Mouse (Mus musculus) stomach, embryonic 15.5 days (tissue): Measurements from ENCODE around the gene Macf1. TPM values are rescaled to one million over a fixed set of nuclear protein-coding genes. Genes with fewer than 3 reads are reported as not detected.
A peak's percentile ranks its signal among the peaks of the same experiment; 100 is the strongest.
"Not testable (repeated sequence)": the region's sequence is repeated elsewhere in the genome, so short reads cannot be mapped to it uniquely, and the experiment has no call there.

ENCODE experiments used
- ATAC-seq: fragments of 200-750 bp; cut with Nextera tagmentation; 2 replicates; pipeline ENCODE4 v1.8.0; 2017; ENCODE audit warnings: low read depth, moderate number of reproducible peaks, moderate TSS enrichment; ENCODE audit not compliant: insufficient read depth, low FRiP score
- H3K27ac ChIP-seq: fragments of 300-500 bp; sonication (generic); 2 replicates; pipeline ENCODE4 v1.5.1; 2015; ENCODE audit warnings: mild to moderate bottlenecking, inconsistent platforms
- H3K27me3 ChIP-seq: fragments of 300-500 bp; sonication (generic); replicated peaks from 2 replicates; pipeline ENCODE4 v1.6.1; 2015; ENCODE audit warnings: inconsistent platforms
- H3K36me3 ChIP-seq: fragments of 300-500 bp; sonication (generic); 2 replicates; pipeline ENCODE4 v1.6.1; 2015; ENCODE audit warnings: inconsistent platforms
- H3K4me1 ChIP-seq: fragments of 300-500 bp; sonication (generic); 2 replicates; pipeline ENCODE4 v1.6.1; 2015; ENCODE audit warnings: inconsistent platforms
- H3K4me2 ChIP-seq: fragments of 300-500 bp; sonication (generic); 2 replicates; pipeline ENCODE4 v1.6.1; 2015; ENCODE audit warnings: mild to moderate bottlenecking, inconsistent platforms
- H3K4me3 ChIP-seq: fragments of 300-500 bp; sonication (generic); replicated peaks from 2 replicates; pipeline ENCODE4 v1.5.1; 2015; ENCODE audit warnings: inconsistent platforms
- H3K9ac ChIP-seq: fragments of 300-500 bp; sonication (generic); 2 replicates; pipeline ENCODE4 v1.6.1; 2015; ENCODE audit warnings: inconsistent platforms
- H3K9me3 ChIP-seq: fragments of 300-500 bp; sonication (generic); 2 replicates; pipeline ENCODE4 v1.6.1; 2016; ENCODE audit warnings: inconsistent platforms
- WGBS: fragments of 180-500 bp; shearing (Covaris S2); methylation state at CpG from one replicate; pipeline ENCODE4 v1.1.7; 2015; 5-methylcytosine and 5-hydroxymethylcytosine counted together
- microRNA-seq: library from miRNA; unstranded; fragments of <30 nt; microRNA quantifications from one replicate; pipeline ENCODE4, GENCODE M21; 2016
- polyA plus RNA-seq: library from polyadenylated mRNA; unstranded; fragments of >200 nt; fragmentation: Nextera tagmentation; extraction: Ambion mirVana; gene quantifications from 2 replicates; pipeline ENCODE4 v1.2.1, GENCODE M21; 2015

Gene Macf1
- polyA plus RNA-seq, 1 experiment from 2014 or later, result 34.6 TPM

DNA sequence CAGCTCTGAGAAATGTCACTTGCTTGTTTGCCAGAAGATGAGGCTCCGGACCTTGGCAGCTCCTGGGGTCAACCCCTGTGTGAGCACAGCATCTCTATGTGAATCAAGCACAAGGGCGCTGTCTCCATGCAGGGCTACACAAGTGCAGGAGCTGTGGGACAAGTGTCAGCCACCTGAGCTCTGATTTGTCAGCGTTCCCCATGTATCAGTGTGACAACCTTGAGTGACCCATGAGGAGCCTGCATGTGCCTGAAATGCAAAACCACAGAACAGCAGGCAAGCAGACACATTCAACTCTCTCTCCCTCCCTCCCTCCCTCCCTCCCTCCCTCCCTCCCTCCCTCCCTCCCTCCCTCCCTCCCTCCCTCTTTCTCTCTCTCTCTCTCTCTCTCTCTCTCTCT, 356.5 kb downstream of the Macf1 start:
- H3K27me3 ChIP-seq, result peaks cover 6% of the 10 kb centered on the region; the same call in 1 of the 2 replicates
- no peak for ATAC-seq
- H3K9me3 ChIP-seq, result no peaks in the 10 kb centered on the region
- whole genome bisulfite sequencing, result 60% methylated on average over 3 of the region's 3 CpGs
- no peak overlapping the region for H3K27ac ChIP-seq
- H3K9ac ChIP-seq, result no peak overlapping the region
- H3K4me2 ChIP-seq, result no peak overlapping the region
- H3K4me1 ChIP-seq, result no peaks in the 10 kb centered on the region
- no peaks in the 10 kb centered on the region for H3K36me3 ChIP-seq
- H3K4me3 ChIP-seq, result no peak overlapping the region

GRCm38 (mm10) chr4:123326087-123326486, 358.1 kb downstream of the Macf1 start:
- H3K27ac ChIP-seq, result no peak overlapping the region
- no peaks in the 10 kb centered on the region for H3K9me3 ChIP-seq
- H3K4me1 ChIP-seq, result no peaks in the 10 kb centered on the region
- 72% methylated on average over 3 of the region's 3 CpGs for WGBS
- no peak overlapping the region for H3K9ac ChIP-seq
- no peaks in the 10 kb centered on the region for H3K36me3 ChIP-seq
- ATAC-seq, result peak; percentile 51
- no peak overlapping the region for H3K4me3 ChIP-seq
- H3K27me3 ChIP-seq, result peaks cover 12% of the 10 kb centered on the region
- H3K4me2 ChIP-seq, result no peak overlapping the region

DNA sequence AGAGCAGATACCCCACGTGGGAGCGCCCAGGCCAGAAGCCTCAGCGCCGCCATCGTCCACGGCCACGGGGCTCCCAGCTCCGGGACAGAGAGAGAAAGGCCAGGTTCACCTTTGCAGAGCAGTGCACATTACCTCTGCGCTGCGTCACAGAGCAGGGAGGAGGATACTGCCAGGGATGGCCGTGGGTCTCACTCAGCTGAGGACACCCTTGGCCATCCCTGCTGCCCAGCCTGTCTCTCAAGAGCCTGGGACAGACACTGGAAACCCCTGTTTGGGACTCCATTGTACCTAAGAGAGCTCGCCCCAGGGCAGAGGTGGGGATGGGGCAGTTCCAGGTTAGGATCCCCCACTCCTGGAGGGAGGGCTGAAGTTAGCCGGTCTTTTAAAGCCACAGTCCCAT, 360.6 kb downstream of the Macf1 start, which contains the start of gene Oxct2a:
Oxct2a (minus strand) TSS at position 101 of the 400 bp plus-strand sequence.
- 17% methylated on average over 13 of the region's 13 CpGs for WGBS
- Histone ChIP-seq H3K9me3 (no peaks in the 10 kb centered on the region), H3K4me3 (peak within 1 kb of the TSS; percentile 16; the same call in 1 of the 2 replicates), H3K27me3 (peaks cover 12% of the 10 kb centered on the region), H3K4me1 (no peaks in the 10 kb centered on the region), H3K9ac (no peak within 1 kb of the TSS), H3K4me2 (peak within 1 kb of the TSS; percentile 49), H3K36me3 (no peaks in the 10 kb centered on the region), H3K27ac (no peak within 1 kb of the TSS)
- no peak for ATAC-seq

DNA sequence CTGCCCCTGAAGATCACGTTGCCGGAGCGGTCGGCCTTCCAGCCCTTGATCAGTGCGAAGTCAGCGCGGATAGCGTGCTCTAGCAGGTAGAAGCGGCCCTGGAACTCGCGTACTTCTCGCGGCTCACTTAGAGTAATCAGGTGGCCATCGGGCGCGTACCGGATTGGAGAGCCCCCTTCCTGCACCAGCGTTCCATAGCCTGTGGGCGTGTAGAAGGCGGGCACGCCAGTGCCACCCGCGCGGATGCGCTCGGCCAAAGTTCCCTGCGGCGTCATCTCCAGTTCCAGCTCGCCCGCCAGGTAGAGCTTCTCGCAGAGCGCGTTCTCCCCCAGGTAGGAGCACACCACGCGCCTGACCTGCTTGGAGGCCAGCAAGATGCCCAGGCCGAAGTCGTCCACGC, 361.2 kb downstream of the Macf1 start:
- 13% methylated on average over 29 of the region's 38 CpGs for WGBS
- not testable (repeated sequence) for H3K27ac ChIP-seq, H3K4me1 ChIP-seq, H3K36me3 ChIP-seq, ATAC-seq, H3K9ac ChIP-seq, H3K9me3 ChIP-seq
- H3K4me2 ChIP-seq, result peak overlapping the region; percentile 49
- H3K27me3 ChIP-seq, result peaks cover 12% of the 10 kb centered on the region
- peak overlapping the region; percentile 16; the same call in 1 of the 2 replicates for H3K4me3 ChIP-seq

GRCm38 (mm10) chr4:123314497-123314896, 369.7 kb downstream of the Macf1 start:
- Histone ChIP-seq H3K9me3 (no peaks in the 10 kb centered on the region), H3K4me3 (no peak overlapping the region), H3K4me2 (no peak overlapping the region), H3K4me1 (no peaks in the 10 kb centered on the region), H3K27ac (no peak overlapping the region), H3K9ac (no peak overlapping the region), H3K27me3 (no peaks in the 10 kb centered on the region), H3K36me3 (no peaks in the 10 kb centered on the region)
- WGBS, result 79% methylated on average over 3 of the region's 3 CpGs
- no peak for ATAC-seq

GRCm38 (mm10) chr4:123313010-123313409, 371.1 kb downstream of the Macf1 start:
- Histone ChIP-seq H3K36me3 (no peaks in the 10 kb centered on the region), H3K9me3 (no peaks in the 10 kb centered on the region), H3K27me3 (no peaks in the 10 kb centered on the region), H3K4me1 (no peaks in the 10 kb centered on the region), H3K4me2 (no peak overlapping the region), H3K4me3 (no peak overlapping the region), H3K9ac (no peak overlapping the region), H3K27ac (no peak overlapping the region)
- 78% methylated on average over 6 of the region's 6 CpGs for WGBS
- ATAC-seq, result no peak

DNA sequence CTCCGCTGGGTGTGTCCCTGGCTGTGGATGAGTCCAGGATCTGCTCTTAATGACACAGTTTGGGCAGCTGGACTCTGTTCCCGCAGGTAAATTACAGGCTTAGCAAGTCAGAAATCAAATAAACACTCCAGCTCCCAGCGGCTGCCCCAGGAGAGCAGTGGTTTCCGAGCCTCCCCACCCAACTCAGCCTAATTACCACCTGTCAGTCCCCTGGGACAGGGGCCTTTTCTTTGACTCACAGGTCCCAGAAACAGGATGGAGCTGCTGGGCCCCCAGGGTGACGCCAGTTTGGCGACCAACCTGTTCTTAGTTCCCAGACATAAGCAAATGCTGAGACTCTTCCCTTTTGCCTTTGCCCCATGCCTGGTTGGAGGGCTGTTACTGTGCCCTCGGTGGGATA, 372.3 kb downstream of the Macf1 start:
- no peak for ATAC-seq
- Histone ChIP-seq H3K27ac (no peak overlapping the region), H3K4me2 (no peak overlapping the region), H3K9ac (no peak overlapping the region), H3K9me3 (no peaks in the 10 kb centered on the region), H3K36me3 (no peaks in the 10 kb centered on the region), H3K4me1 (no peaks in the 10 kb centered on the region), H3K4me3 (no peak overlapping the region), H3K27me3 (no peaks in the 10 kb centered on the region)
- WGBS, result 63% methylated on average over 7 of the region's 7 CpGs

DNA sequence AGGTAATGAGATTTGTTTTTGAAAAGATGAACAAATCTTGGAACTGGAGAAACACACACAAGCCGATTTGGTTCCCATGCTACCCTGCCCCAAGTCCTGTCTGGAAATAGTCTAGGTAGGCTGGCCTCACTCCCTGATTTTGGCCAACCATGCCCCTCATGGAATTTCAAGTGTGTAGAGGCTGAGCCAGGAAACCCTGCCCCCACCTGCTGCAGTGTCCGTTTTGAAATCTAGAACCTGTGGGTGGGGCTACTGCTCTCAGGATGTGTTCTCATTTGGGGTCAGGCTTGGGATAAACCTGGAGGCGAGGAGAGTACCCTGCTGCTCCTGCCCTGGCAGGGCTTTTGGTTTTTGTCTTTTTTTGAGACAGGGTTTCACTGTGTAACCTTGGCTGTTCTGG, 375.9 kb downstream of the Macf1 start:
- no peak for ATAC-seq

GRCm38 (mm10) chr4:123306999-123307398, 377.2 kb downstream of the Macf1 start:
- Histone ChIP-seq H3K27ac (no peak overlapping the region), H3K9ac (no peak overlapping the region), H3K4me3 (no peak overlapping the region), H3K4me1 (no peaks in the 10 kb centered on the region), H3K9me3 (no peaks in the 10 kb centered on the region), H3K4me2 (no peak overlapping the region), H3K36me3 (peaks cover 15% of the 10 kb centered on the region; the same call in 1 of the 2 replicates), H3K27me3 (no peaks in the 10 kb centered on the region)
- 89% methylated on average over 10 of the region's 10 CpGs for WGBS
- ATAC-seq, result no peak

More for the DNA sequence above, 375.9 kb downstream of the Macf1 start:
- no peaks in the 10 kb centered on the region for H3K9me3 ChIP-seq
- no peak overlapping the region for H3K9ac ChIP-seq
- WGBS, result 47% methylated on average over 3 of the region's 3 CpGs
- H3K27me3 ChIP-seq, result no peaks in the 10 kb centered on the region
- no peak overlapping the region for H3K27ac ChIP-seq
- 0 out of 2 replicates have a peak, but pooled peaks cover 6% of the 10 kb centered on the region for H3K36me3 ChIP-seq
- H3K4me3 ChIP-seq, result no peak overlapping the region
- H3K4me2 ChIP-seq, result no peak overlapping the region
- H3K4me1 ChIP-seq, result no peaks in the 10 kb centered on the region

DNA sequence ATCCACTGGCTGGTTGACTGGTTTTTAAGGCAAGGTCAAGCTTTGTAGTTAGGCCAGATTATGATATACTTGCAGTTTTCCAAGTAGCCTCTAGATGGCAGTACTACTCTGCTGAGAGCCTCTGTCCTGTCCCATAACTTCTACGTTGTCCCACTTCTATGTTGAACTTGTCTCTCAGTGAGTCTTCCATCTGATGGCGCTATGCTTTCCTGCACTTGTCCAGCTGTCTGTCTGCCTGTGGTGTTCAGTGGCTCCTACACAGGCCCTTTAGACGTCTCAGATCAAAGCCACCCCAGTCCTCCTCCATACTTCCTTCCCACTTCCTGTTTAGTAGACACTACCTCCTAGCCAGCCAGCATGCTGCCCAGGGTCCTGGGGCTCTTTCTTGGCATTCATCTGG, 378.4 kb downstream of the Macf1 start:
- peak; percentile 53; the same call in 1 of the 2 replicates for ATAC-seq
- Histone ChIP-seq H3K9ac (no peak overlapping the region), H3K9me3 (no peaks in the 10 kb centered on the region), H3K27ac (no peak overlapping the region), H3K36me3 (peaks cover 17% of the 10 kb centered on the region; the same call in 1 of the 2 replicates), H3K4me3 (no peak overlapping the region), H3K4me2 (no peak overlapping the region), H3K4me1 (no peaks in the 10 kb centered on the region), H3K27me3 (no peaks in the 10 kb centered on the region)
- WGBS, result 25% methylated on average over 3 of the region's 3 CpGs

Small RNAs within 50 kb of the gene (microRNA-seq; reads per million reads assigned to microRNA genes)
- gene Mir6398, result not detected

Other genes with a start within 250 kb of the Macf1 start
- 287 and 321 TPM in 2 replicates for gene Ndufs5, start 33.8 kb upstream of the Macf1 start, polyA plus RNA-seq
- 47.1 and 48.2 TPM in 2 replicates for gene Akirin1, start 66.0 kb upstream of the Macf1 start, polyA plus RNA-seq
- gene Rhbdl2, start 103.5 kb upstream of the Macf1 start, polyA plus RNA-seq, result 5.7 and 6.0 TPM in 2 replicates
- gene 4933427I04Rik, start 175.3 kb upstream of the Macf1 start, polyA plus RNA-seq, result 0.08 TPM in 2 replicates
- gene Mycbp, start 220.5 kb upstream of the Macf1 start, polyA plus RNA-seq, result 93.2 and 98.2 TPM in 2 replicates
- 50.6 and 50.7 TPM in 2 replicates for gene Rragc, start 233.1 kb upstream of the Macf1 start, polyA plus RNA-seq
- gene 4930535I16Rik, start 233.7 kb upstream of the Macf1 start, polyA plus RNA-seq, result not detected in 2 replicates